Mouse (Mus musculus) heart, adult 10 weeks (tissue): ENCODE data around the gene Sumo1. TPM values are rescaled to one million over a fixed set of nuclear protein-coding genes. Genes with fewer than 3 reads are reported as not detected.

Experiments used
- polyA plus RNA-seq: library from polyadenylated mRNA; stranded (reverse); fragments of 350-450 nt; fragmentation: Illumina TruSeq; extraction: RNeasy Lipid Tissue Mini Kit (QIAGEN cat#74804); gene quantifications from one replicate; pipeline ENCODE4 v1.2.3, GENCODE M21; 2014; ENCODE audit warnings: low read depth, low replicate concordance

Gene Sumo1
- 105 TPM for polyA plus RNA-seq

GRCm38 (mm10) chr1:59670641-59671168 lies at the start of gene Sumo1:
TSS of gene Sumo1 (minus strand) at chr1:59670834.

DNA sequence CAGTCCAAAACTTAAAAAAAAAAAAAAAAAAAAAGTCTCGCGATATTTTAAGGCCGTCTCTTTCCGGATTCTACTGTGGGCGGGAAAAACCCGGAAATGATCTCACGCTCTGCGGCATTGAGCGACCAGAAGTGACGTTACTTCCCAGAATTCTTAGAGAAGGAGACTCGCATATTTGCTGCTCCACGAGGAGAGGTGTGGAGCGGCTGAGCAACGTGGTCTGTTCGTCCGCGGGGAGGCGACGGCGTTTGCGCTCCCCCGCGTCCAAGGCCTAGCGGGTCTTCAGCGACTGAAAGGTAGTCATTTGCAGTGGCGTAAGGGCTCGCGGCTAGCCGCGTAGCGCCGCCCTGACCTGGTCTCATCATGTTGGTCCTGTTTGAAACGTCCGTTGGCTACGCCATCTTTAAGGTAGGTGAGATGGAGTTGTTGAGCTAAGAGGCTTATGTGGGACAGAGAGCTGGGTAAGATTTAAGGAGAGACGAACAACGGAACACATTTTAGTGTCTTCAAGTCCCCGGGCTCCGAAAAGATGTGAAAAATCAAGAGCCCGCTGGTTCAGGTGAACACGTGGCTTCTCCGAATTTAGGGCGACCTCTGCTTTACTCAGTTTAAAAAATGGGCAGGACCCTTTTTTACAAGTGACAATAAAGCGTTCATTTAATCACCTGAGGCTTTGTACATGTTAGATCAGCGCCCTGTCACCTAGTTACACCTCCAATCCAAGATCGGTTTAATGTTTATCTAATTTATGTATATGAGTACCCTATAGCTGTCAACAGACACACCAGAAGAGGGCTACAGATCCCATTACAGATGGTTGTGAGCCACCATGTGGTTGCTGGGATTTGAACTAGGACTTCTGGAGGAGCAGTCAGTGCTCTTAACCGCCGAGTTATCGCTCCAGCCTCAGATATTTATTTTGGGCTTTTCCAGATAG lies 14.5 kb upstream of the Sumo1 start, which contains the start of gene Nop58:
Gene Nop58 (plus strand): TSS at position 153 of the 937 bp plus-strand sequence.

Other genes with a start within 250 kb of the Sumo1 start
- 6.3 TPM for gene Fzd7, start 188.4 kb downstream of the Sumo1 start, polyA plus RNA-seq
- gene Gm973, start 154.6 kb downstream of the Sumo1 start, polyA plus RNA-seq = not detected
- gene Nop58, start 14.1 kb upstream of the Sumo1 start, polyA plus RNA-seq = 49.9 TPM
- gene Bmpr2, start 92.6 kb upstream of the Sumo1 start, polyA plus RNA-seq = 20.2 TPM
- 8.2 TPM for gene Fam117b, start 242.2 kb upstream of the Sumo1 start, polyA plus RNA-seq